Mouse (Mus musculus): ENCODE measurements around the gene Tlk2. TPM values are rescaled to one million over a fixed set of nuclear protein-coding genes. Genes with fewer than 3 reads are reported as not detected.
"Not testable (repeated sequence)": the region's sequence is repeated elsewhere in the genome, so short reads cannot be mapped to it uniquely, and the experiment has no call there.

The Tlk2 gene
- 14.7 and 18.3 TPM in 2 replicates for polyA plus RNA-seq (2016; fragmentation: Nextera tagmentation; extraction: Ambion mirVana)

GRCm38 (mm10) chr11:105178516-105178915 lies at the start of gene Tlk2:
TSS of gene Tlk2 (plus strand) at chr11:105178807.
- H3K36me3 ChIP-seq, result peaks cover 7% of the 10 kb centered on the region; the same call in 1 of the 2 replicates
- H3K4me3 ChIP-seq, result peak within 1 kb of the TSS; percentile 92; the same call in 1 of the 2 replicates
- H3K9me3 ChIP-seq, result no peaks in the 10 kb centered on the region
- peaks cover 19% of the 10 kb centered on the region for H3K4me1 ChIP-seq
- no peaks in the 10 kb centered on the region for H3K27me3 ChIP-seq (ENCODE audit: insufficient read depth, poor library complexity, severe bottlenecking)
- DNase-seq (ENCODE audit: low spot score), result no peak
- H3K27ac ChIP-seq, result no peak within 1 kb of the TSS
- WGBS, result 46% methylated on average over 2 of the region's 2 CpGs

- H3K27me3 ChIP-seq (ENCODE audit: insufficient read depth, poor library complexity, severe bottlenecking), result no peaks in the 10 kb centered on the region
- H3K4me3 ChIP-seq, result no peak overlapping the region
- H3K4me1 ChIP-seq, result no peaks in the 10 kb centered on the region
- no peak for DNase-seq (ENCODE audit: low spot score)
- WGBS, result 90% methylated on average over 7 of the region's 7 CpGs
- H3K36me3 ChIP-seq, result peaks cover 98% of the 10 kb centered on the region
- H3K9me3 ChIP-seq, result no peaks in the 10 kb centered on the region
- no peak overlapping the region for H3K27ac ChIP-seq
These were observed 42.9 kb upstream of the Tlk2 start for GRCm38 (mm10) chr11:105135692-105136091.

DNA sequence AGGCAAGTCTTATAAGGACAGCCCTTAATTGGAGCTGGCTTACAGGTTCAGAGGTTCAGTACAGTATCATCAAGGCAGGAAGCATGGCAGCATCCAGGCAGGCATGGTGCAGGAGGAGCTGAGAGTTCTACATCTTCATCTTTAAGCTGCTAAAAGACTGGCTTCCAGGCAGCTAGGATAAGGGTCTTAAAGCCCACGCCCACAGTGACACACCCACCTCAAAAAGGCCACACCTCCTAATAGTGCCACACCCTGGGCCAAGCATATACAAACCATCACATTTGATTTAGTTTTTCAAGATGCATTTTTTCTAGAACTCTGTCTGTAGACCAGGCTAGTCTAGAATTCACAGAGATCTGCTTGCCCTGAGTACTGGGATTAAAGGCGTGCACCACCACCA lies 41.4 kb upstream of the Tlk2 start:
- not testable (repeated sequence) for DNase-seq (ENCODE audit: low spot score); H3K27ac ChIP-seq; H3K4me1 ChIP-seq; H3K4me3 ChIP-seq; H3K9me3 ChIP-seq; H3K27me3 ChIP-seq (ENCODE audit: insufficient read depth, poor library complexity, severe bottlenecking)
- peaks cover 90% of the 10 kb centered on the region for H3K36me3 ChIP-seq
- 88% methylated on average over 2 of the region's 2 CpGs for WGBS

- H3K27ac ChIP-seq; H3K27me3 ChIP-seq (ENCODE audit: insufficient read depth, poor library complexity, severe bottlenecking); H3K4me1 ChIP-seq; H3K9me3 ChIP-seq; DNase-seq (ENCODE audit: low spot score); H3K4me3 ChIP-seq: not testable (repeated sequence)
- 88% methylated on average over 8 of the region's 8 CpGs for WGBS
- peaks cover 57% of the 10 kb centered on the region for H3K36me3 ChIP-seq
These were observed 38.1 kb upstream of the Tlk2 start for GRCm38 (mm10) chr11:105140512-105140911.

GRCm38 (mm10) chr11:105141115-105141514 lies 37.5 kb upstream of the Tlk2 start:
- Histone ChIP-seq H3K27me3 (ENCODE audit: insufficient read depth, poor library complexity, severe bottlenecking) (0 out of 2 replicates have a peak, but pooled peaks cover 6% of the 10 kb centered on the region), H3K4me1 (no peaks in the 10 kb centered on the region), H3K27ac (no peak overlapping the region), H3K4me3 (no peak overlapping the region), H3K36me3 (peaks cover 51% of the 10 kb centered on the region), H3K9me3 (no peaks in the 10 kb centered on the region)
- WGBS, result 91% methylated on average over 5 of the region's 5 CpGs
- DNase-seq (ENCODE audit: low spot score), result no peak

GRCm38 (mm10) chr11:105143564-105143963 lies 35.0 kb upstream of the Tlk2 start:
- Histone ChIP-seq H3K27me3 (ENCODE audit: insufficient read depth, poor library complexity, severe bottlenecking) (0 out of 2 replicates have a peak, but pooled peaks cover 8% of the 10 kb centered on the region), H3K27ac (no peak overlapping the region), H3K4me3 (no peak overlapping the region), H3K9me3 (no peaks in the 10 kb centered on the region), H3K36me3 (peaks cover 27% of the 10 kb centered on the region), H3K4me1 (no peaks in the 10 kb centered on the region)
- DNase-seq (ENCODE audit: low spot score), result no peak

- Histone ChIP-seq H3K27ac (no peak overlapping the region), H3K9me3 (no peaks in the 10 kb centered on the region), H3K4me3 (no peak overlapping the region), H3K36me3 (peaks cover 21% of the 10 kb centered on the region), H3K4me1 (no peaks in the 10 kb centered on the region), H3K27me3 (ENCODE audit: insufficient read depth, poor library complexity, severe bottlenecking) (0 out of 2 replicates have a peak, but pooled peaks cover 8% of the 10 kb centered on the region)
- no peak for DNase-seq (ENCODE audit: low spot score)
- WGBS, result 65% methylated on average over 3 of the region's 3 CpGs
These were observed 34.5 kb upstream of the Tlk2 start for GRCm38 (mm10) chr11:105144084-105144483.

GRCm38 (mm10) chr11:105144508-105145210 lies 33.9 kb upstream of the Tlk2 start:
- no peak overlapping the region for H3K4me3 ChIP-seq
- no peaks in the 10 kb centered on the region for H3K9me3 ChIP-seq
- peaks cover 16% of the 10 kb centered on the region for H3K36me3 ChIP-seq
- H3K27ac ChIP-seq, result no peak overlapping the region
- 0 out of 2 replicates have a peak, but pooled peaks cover 8% of the 10 kb centered on the region for H3K27me3 ChIP-seq (ENCODE audit: insufficient read depth, poor library complexity, severe bottlenecking)
- no peak for DNase-seq (ENCODE audit: low spot score)
- H3K4me1 ChIP-seq, result no peaks in the 10 kb centered on the region
- 79% methylated on average over 11 of the region's 11 CpGs for WGBS

- Histone ChIP-seq H3K27ac (no peak overlapping the region), H3K36me3 (peaks cover 10% of the 10 kb centered on the region), H3K4me1 (no peaks in the 10 kb centered on the region), H3K4me3 (no peak overlapping the region), H3K27me3 (ENCODE audit: insufficient read depth, poor library complexity, severe bottlenecking) (0 out of 2 replicates have a peak, but pooled peaks cover 8% of the 10 kb centered on the region), H3K9me3 (no peaks in the 10 kb centered on the region)
- DNase-seq (ENCODE audit: low spot score), result no peak
- WGBS, result 84% methylated on average over 10 of the region's 10 CpGs
These were observed 33.4 kb upstream of the Tlk2 start for GRCm38 (mm10) chr11:105145211-105145610.

GRCm38 (mm10) chr11:105146593-105146992 lies 32.0 kb upstream of the Tlk2 start, which contains the start of gene Gm10842:
TSS of gene Gm10842 (plus strand) at chr11:105146893.
- Histone ChIP-seq H3K4me1 (peaks cover 6% of the 10 kb centered on the region), H3K27ac (no peak within 1 kb of the TSS), H3K9me3 (no peaks in the 10 kb centered on the region), H3K27me3 (ENCODE audit: insufficient read depth, poor library complexity, severe bottlenecking) (0 out of 2 replicates have a peak, but pooled peaks cover 8% of the 10 kb centered on the region), H3K36me3 (no peaks in the 10 kb centered on the region), H3K4me3 (no peak within 1 kb of the TSS)
- no peak for DNase-seq (ENCODE audit: low spot score)
- WGBS, result 67% methylated on average over 3 of the region's 3 CpGs

DNA sequence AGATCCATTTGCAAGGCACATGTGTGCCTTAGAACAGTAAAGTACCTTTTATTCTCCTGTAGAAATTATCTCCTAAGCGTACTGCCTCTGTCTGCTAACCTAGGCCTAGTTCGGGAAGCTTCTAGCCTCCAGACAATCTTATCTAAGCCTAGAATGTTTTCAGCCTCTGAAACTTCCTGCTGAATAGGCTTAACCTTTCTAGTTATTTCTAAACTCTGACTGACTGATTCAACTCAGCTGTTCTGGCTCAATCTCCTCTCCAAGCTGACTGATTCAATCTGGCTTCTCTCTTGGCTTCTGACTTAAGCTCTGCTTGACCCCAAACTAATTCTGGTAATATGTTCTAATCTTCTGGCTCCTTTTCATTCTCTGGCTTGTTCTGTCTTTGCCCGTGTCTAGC lies 29.3 kb upstream of the Tlk2 start:
- Histone ChIP-seq H3K4me3 (no peak overlapping the region), H3K27me3 (ENCODE audit: insufficient read depth, poor library complexity, severe bottlenecking) (0 out of 2 replicates have a peak, but pooled peaks cover 8% of the 10 kb centered on the region), H3K9me3 (no peaks in the 10 kb centered on the region), H3K36me3 (no peaks in the 10 kb centered on the region), H3K4me1 (peaks cover 29% of the 10 kb centered on the region), H3K27ac (no peak overlapping the region)
- DNase-seq (ENCODE audit: low spot score), result no peak
- WGBS, result 56% methylated on average over 3 of the region's 3 CpGs

- H3K36me3 ChIP-seq, result no peaks in the 10 kb centered on the region
- H3K4me1 ChIP-seq, result peaks cover 29% of the 10 kb centered on the region
- DNase-seq (ENCODE audit: low spot score), result no peak
- H3K9me3 ChIP-seq, result no peaks in the 10 kb centered on the region
- H3K27ac ChIP-seq, result no peak overlapping the region
- 0 out of 2 replicates have a peak, but pooled peaks cover 8% of the 10 kb centered on the region for H3K27me3 ChIP-seq (ENCODE audit: insufficient read depth, poor library complexity, severe bottlenecking)
- 88% methylated on average over 1 of the region's 1 CpGs for WGBS
- no peak overlapping the region for H3K4me3 ChIP-seq
These were observed 28.8 kb upstream of the Tlk2 start for GRCm38 (mm10) chr11:105149766-105150165.

DNA sequence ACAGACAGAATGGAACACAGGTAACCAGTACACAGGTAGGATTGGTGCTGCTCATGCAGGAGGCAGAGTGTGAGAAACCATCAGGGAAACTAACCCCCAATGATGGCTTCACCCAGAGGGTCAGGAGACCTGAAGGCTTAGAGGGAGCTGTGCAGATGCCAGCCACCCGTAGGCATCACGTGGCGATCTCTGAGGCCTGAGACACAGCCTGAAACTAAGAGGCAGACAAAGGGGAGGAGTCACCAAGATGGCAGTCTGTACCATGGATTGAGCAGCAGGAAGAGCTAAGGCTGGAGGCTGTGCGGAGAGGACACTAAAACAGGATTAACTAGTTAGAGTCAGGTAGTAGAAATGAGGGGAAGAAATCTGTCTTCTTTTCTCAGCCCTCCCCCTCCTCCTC lies 27.9 kb upstream of the Tlk2 start:
- Histone ChIP-seq H3K27me3 (ENCODE audit: insufficient read depth, poor library complexity, severe bottlenecking) (0 out of 2 replicates have a peak, but pooled peaks cover 6% of the 10 kb centered on the region), H3K36me3 (no peaks in the 10 kb centered on the region), H3K4me1 (peaks cover 29% of the 10 kb centered on the region), H3K27ac (0 out of 2 replicates have a peak overlapping the region, but pooled peaks have one; percentile 22), H3K4me3 (no peak overlapping the region), H3K9me3 (no peaks in the 10 kb centered on the region)
- DNase-seq (ENCODE audit: low spot score), result no peak
- 63% methylated on average over 4 of the region's 4 CpGs for WGBS
